Mouse (Mus musculus): ENCODE data around the gene Lypd6b. TPM values are rescaled to one million over a fixed set of nuclear protein-coding genes. Genes with fewer than 3 reads are reported as not detected.

The Lypd6b gene
- polyA plus RNA-seq, 1 experiment from 2014 or later = 2.6 TPM

GRCm38 (mm10) chr2:49957449-49957848, 170.0 kb downstream of the Lypd6b start:
- Histone ChIP-seq H3K4me1 (ENCODE audit: control insufficient read depth, insufficient read depth, low read length) (0 out of 2 replicates have a peak, but pooled peaks cover 4% of the 10 kb centered on the region), H3K4me3 (ENCODE audit: low read length) (no peak overlapping the region), H3K9ac (ENCODE audit: low read depth, low read length) (no peak overlapping the region), H3K4me2 (ENCODE audit: low read depth, low read length) (no peak overlapping the region), H3K27ac (ENCODE audit: low read length) (no peak overlapping the region), H3K36me3 (ENCODE audit: control insufficient read depth, insufficient read depth, low read length) (no peaks in the 10 kb centered on the region), H3K27me3 (replicated peaks; ENCODE audit: control insufficient read depth, insufficient read depth, low read length) (no peaks in the 10 kb centered on the region), H3K9me3 (ENCODE audit: control insufficient read depth, low read length) (no peaks in the 10 kb centered on the region)
- WGBS = 67% methylated on average over 2 of the region's 2 CpGs
- no peak for ATAC-seq

GRCm38 (mm10) chr2:49961991-49962390, 174.5 kb downstream of the Lypd6b start:
- H3K4me2 ChIP-seq (ENCODE audit: low read depth, low read length) = no peak overlapping the region
- no peaks in the 10 kb centered on the region for H3K27me3 ChIP-seq (replicated peaks; ENCODE audit: control insufficient read depth, insufficient read depth, low read length)
- ATAC-seq = no peak
- WGBS = 81% methylated on average over 2 of the region's 2 CpGs
- no peak overlapping the region for H3K4me3 ChIP-seq (ENCODE audit: low read length)
- no peaks in the 10 kb centered on the region for H3K36me3 ChIP-seq (ENCODE audit: control insufficient read depth, insufficient read depth, low read length)
- H3K4me1 ChIP-seq (ENCODE audit: control insufficient read depth, insufficient read depth, low read length) = no peaks in the 10 kb centered on the region
- H3K27ac ChIP-seq (ENCODE audit: low read length) = no peak overlapping the region
- H3K9me3 ChIP-seq (ENCODE audit: control insufficient read depth, low read length) = no peaks in the 10 kb centered on the region
- H3K9ac ChIP-seq (ENCODE audit: low read depth, low read length) = no peak overlapping the region

- Histone ChIP-seq H3K36me3 (ENCODE audit: control insufficient read depth, insufficient read depth, low read length) (no peaks in the 10 kb centered on the region), H3K4me2 (ENCODE audit: low read depth, low read length) (no peak overlapping the region), H3K9me3 (ENCODE audit: control insufficient read depth, low read length) (no peaks in the 10 kb centered on the region), H3K4me1 (ENCODE audit: control insufficient read depth, insufficient read depth, low read length) (no peaks in the 10 kb centered on the region), H3K27ac (ENCODE audit: low read length) (no peak overlapping the region), H3K27me3 (replicated peaks; ENCODE audit: control insufficient read depth, insufficient read depth, low read length) (no peaks in the 10 kb centered on the region), H3K4me3 (ENCODE audit: low read length) (no peak overlapping the region), H3K9ac (ENCODE audit: low read depth, low read length) (no peak overlapping the region)
- WGBS = 71% methylated on average over 3 of the region's 3 CpGs
- ATAC-seq = no peak
Measured at GRCm38 (mm10) chr2:49964899-49965298, 177.4 kb downstream of the Lypd6b start.

GRCm38 (mm10) chr2:49967748-49968147, 180.3 kb downstream of the Lypd6b start:
- Histone ChIP-seq H3K4me1 (ENCODE audit: control insufficient read depth, insufficient read depth, low read length) (no peaks in the 10 kb centered on the region), H3K27me3 (replicated peaks; ENCODE audit: control insufficient read depth, insufficient read depth, low read length) (no peaks in the 10 kb centered on the region), H3K4me3 (ENCODE audit: low read length) (no peak overlapping the region), H3K9me3 (ENCODE audit: control insufficient read depth, low read length) (no peaks in the 10 kb centered on the region), H3K27ac (ENCODE audit: low read length) (no peak overlapping the region), H3K4me2 (ENCODE audit: low read depth, low read length) (no peak overlapping the region), H3K36me3 (ENCODE audit: control insufficient read depth, insufficient read depth, low read length) (no peaks in the 10 kb centered on the region), H3K9ac (ENCODE audit: low read depth, low read length) (no peak overlapping the region)
- ATAC-seq = no peak
- 56% methylated on average over 3 of the region's 3 CpGs for WGBS

- Histone ChIP-seq H3K4me1 (ENCODE audit: control insufficient read depth, insufficient read depth, low read length) (no peaks in the 10 kb centered on the region), H3K4me2 (ENCODE audit: low read depth, low read length) (no peak overlapping the region), H3K9ac (ENCODE audit: low read depth, low read length) (no peak overlapping the region), H3K27me3 (replicated peaks; ENCODE audit: control insufficient read depth, insufficient read depth, low read length) (no peaks in the 10 kb centered on the region), H3K9me3 (ENCODE audit: control insufficient read depth, low read length) (no peaks in the 10 kb centered on the region), H3K27ac (ENCODE audit: low read length) (no peak overlapping the region), H3K4me3 (ENCODE audit: low read length) (no peak overlapping the region), H3K36me3 (ENCODE audit: control insufficient read depth, insufficient read depth, low read length) (no peaks in the 10 kb centered on the region)
- 95% methylated on average over 3 of the region's 3 CpGs for WGBS
- no peak for ATAC-seq
Measured at GRCm38 (mm10) chr2:49970990-49971389, 183.5 kb downstream of the Lypd6b start.

GRCm38 (mm10) chr2:49978606-49979005, 191.1 kb downstream of the Lypd6b start:
- Histone ChIP-seq H3K9ac (ENCODE audit: low read depth, low read length) (no peak overlapping the region), H3K4me2 (ENCODE audit: low read depth, low read length) (no peak overlapping the region)
- WGBS = 77% methylated on average over 10 of the region's 10 CpGs

GRCm38 (mm10) chr2:49979991-49980390, 192.5 kb downstream of the Lypd6b start:
- H3K9me3 ChIP-seq (ENCODE audit: control insufficient read depth, low read length) = no peaks in the 10 kb centered on the region
- no peak for ATAC-seq

More at GRCm38 (mm10) chr2:49978606-49979005, 191.1 kb downstream of the Lypd6b start:
- no peaks in the 10 kb centered on the region for H3K36me3 ChIP-seq (ENCODE audit: control insufficient read depth, insufficient read depth, low read length)
- H3K27me3 ChIP-seq (replicated peaks; ENCODE audit: control insufficient read depth, insufficient read depth, low read length) = no peaks in the 10 kb centered on the region
- ATAC-seq = no peak
- no peak overlapping the region for H3K4me3 ChIP-seq (ENCODE audit: low read length)
- H3K27ac ChIP-seq (ENCODE audit: low read length) = no peak overlapping the region
- H3K9me3 ChIP-seq (ENCODE audit: control insufficient read depth, low read length) = no peaks in the 10 kb centered on the region
- no peaks in the 10 kb centered on the region for H3K4me1 ChIP-seq (ENCODE audit: control insufficient read depth, insufficient read depth, low read length)

GRCm38 (mm10) chr2:49983021-49983420, 195.5 kb downstream of the Lypd6b start:
- no peak overlapping the region for H3K4me3 ChIP-seq (ENCODE audit: low read length)
- no peak for ATAC-seq
- H3K9me3 ChIP-seq (ENCODE audit: control insufficient read depth, low read length) = no peaks in the 10 kb centered on the region
- H3K27ac ChIP-seq (ENCODE audit: low read length) = no peak overlapping the region
- 79% methylated on average over 5 of the region's 5 CpGs for WGBS
- H3K4me1 ChIP-seq (ENCODE audit: control insufficient read depth, insufficient read depth, low read length) = no peaks in the 10 kb centered on the region
- no peaks in the 10 kb centered on the region for H3K27me3 ChIP-seq (replicated peaks; ENCODE audit: control insufficient read depth, insufficient read depth, low read length)
- no peaks in the 10 kb centered on the region for H3K36me3 ChIP-seq (ENCODE audit: control insufficient read depth, insufficient read depth, low read length)
- no peak overlapping the region for H3K4me2 ChIP-seq (ENCODE audit: low read depth, low read length)
- no peak overlapping the region for H3K9ac ChIP-seq (ENCODE audit: low read depth, low read length)

More at GRCm38 (mm10) chr2:49979991-49980390, 192.5 kb downstream of the Lypd6b start:
- Histone ChIP-seq H3K27me3 (replicated peaks; ENCODE audit: control insufficient read depth, insufficient read depth, low read length) (no peaks in the 10 kb centered on the region), H3K36me3 (ENCODE audit: control insufficient read depth, insufficient read depth, low read length) (no peaks in the 10 kb centered on the region), H3K4me2 (ENCODE audit: low read depth, low read length) (no peak overlapping the region), H3K4me3 (ENCODE audit: low read length) (no peak overlapping the region), H3K27ac (ENCODE audit: low read length) (no peak overlapping the region), H3K4me1 (ENCODE audit: control insufficient read depth, insufficient read depth, low read length) (no peaks in the 10 kb centered on the region), H3K9ac (ENCODE audit: low read depth, low read length) (no peak overlapping the region)
- 92% methylated on average over 3 of the region's 3 CpGs for WGBS

- no peaks in the 10 kb centered on the region for H3K27me3 ChIP-seq (replicated peaks; ENCODE audit: control insufficient read depth, insufficient read depth, low read length)
- no peaks in the 10 kb centered on the region for H3K4me1 ChIP-seq (ENCODE audit: control insufficient read depth, insufficient read depth, low read length)
- WGBS = 40% methylated on average over 3 of the region's 3 CpGs
Measured at GRCm38 (mm10) chr2:49984780-49985179, 197.3 kb downstream of the Lypd6b start.

GRCm38 (mm10) chr2:49995841-49996240, 208.4 kb downstream of the Lypd6b start:
- no peaks in the 10 kb centered on the region for H3K9me3 ChIP-seq (ENCODE audit: control insufficient read depth, low read length)
- no peaks in the 10 kb centered on the region for H3K27me3 ChIP-seq (replicated peaks; ENCODE audit: control insufficient read depth, insufficient read depth, low read length)
- H3K4me3 ChIP-seq (ENCODE audit: low read length) = no peak overlapping the region
- H3K27ac ChIP-seq (ENCODE audit: low read length) = no peak overlapping the region
- ATAC-seq = peak; percentile 74
- WGBS = 49% methylated on average over 4 of the region's 4 CpGs
- no peaks in the 10 kb centered on the region for H3K4me1 ChIP-seq (ENCODE audit: control insufficient read depth, insufficient read depth, low read length)
- no peak overlapping the region for H3K9ac ChIP-seq (ENCODE audit: low read depth, low read length)
- no peaks in the 10 kb centered on the region for H3K36me3 ChIP-seq (ENCODE audit: control insufficient read depth, insufficient read depth, low read length)
- H3K4me2 ChIP-seq (ENCODE audit: low read depth, low read length) = no peak overlapping the region

More at GRCm38 (mm10) chr2:49984780-49985179, 197.3 kb downstream of the Lypd6b start:
- H3K36me3 ChIP-seq (ENCODE audit: control insufficient read depth, insufficient read depth, low read length) = no peaks in the 10 kb centered on the region
- no peak overlapping the region for H3K4me2 ChIP-seq (ENCODE audit: low read depth, low read length)
- no peak overlapping the region for H3K4me3 ChIP-seq (ENCODE audit: low read length)
- no peaks in the 10 kb centered on the region for H3K9me3 ChIP-seq (ENCODE audit: control insufficient read depth, low read length)
- H3K27ac ChIP-seq (ENCODE audit: low read length) = no peak overlapping the region
- no peak overlapping the region for H3K9ac ChIP-seq (ENCODE audit: low read depth, low read length)
- peak; percentile 81 for ATAC-seq

All from intestine, embryonic 16.5 days (tissue).